Mouse (Mus musculus) retina, postnatal 1 day (tissue): ENCODE data around the gene Adh7.

Experiments
- DNase-seq: peaks from one replicate; pipeline ENCODE4 v3.0.0-alpha.2; 2012

Adh7 gene

GRCm38 (mm10) chr3:138217631-138218264, at the start of gene Adh7:
Gene Adh7, plus strand, starts transcription at chr3:138217760.
- DNase-seq, result no peak

DNA sequence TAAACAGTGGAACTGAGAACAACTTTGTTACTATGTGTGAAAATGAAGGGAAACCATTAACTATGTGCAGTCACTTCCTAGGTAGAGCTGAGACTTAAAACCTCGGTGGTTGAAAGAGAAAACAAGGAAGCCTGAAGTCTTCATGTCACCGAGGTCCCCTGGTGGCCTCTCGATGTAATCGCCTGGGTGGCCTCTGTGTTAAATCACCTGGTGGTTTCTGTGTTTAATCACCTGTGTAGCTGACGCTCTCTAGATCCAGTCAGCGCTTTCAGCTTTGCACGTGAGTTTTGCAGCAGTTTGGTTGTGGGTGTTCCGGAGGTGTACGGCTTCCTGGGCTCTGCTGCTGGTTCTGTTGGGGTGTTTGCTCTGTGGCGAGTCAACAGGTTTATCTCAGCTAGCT, 44.3 kb upstream of the Adh7 start:
- DNase-seq, result no peak

DNA sequence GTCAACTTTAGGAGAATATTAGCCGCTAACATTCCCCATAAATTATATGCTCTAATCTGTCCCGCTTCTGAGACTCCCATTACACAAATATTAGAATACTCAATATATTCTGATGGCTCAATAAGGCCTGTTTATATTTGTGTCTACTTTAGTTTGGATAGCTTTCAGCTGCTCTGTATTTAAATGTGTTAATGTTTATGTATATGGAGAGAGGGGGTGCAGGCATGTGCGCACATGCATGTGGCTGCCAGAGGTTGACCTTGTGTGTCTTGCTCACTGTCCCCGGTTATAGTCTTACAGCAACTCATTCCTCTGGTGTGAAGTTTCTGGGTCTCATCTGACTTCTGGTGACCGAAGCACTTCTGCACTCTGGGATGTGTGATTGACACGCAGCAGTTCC, 42.0 kb upstream of the Adh7 start:
- DNase-seq, result no peak

DNA sequence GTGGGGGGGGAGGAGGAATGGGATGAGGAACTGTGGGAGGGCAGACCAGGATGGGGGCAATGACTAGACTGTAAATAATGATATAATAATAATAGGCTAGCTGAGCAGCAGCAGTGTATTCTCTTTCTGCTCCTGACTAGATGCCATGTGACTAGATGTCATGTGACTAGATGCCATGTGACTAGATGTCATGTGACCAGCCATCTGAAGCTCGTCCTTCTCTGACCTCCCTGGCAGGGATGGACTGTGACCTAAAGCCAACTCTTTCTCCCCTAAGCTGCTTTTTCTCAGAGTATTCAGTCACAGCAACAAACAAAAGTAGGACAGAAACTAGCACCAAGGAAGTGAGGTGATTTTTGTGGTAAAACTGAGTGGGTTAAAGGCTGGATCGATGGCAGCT, 35.5 kb upstream of the Adh7 start:
- DNase-seq, result no peak

DNA sequence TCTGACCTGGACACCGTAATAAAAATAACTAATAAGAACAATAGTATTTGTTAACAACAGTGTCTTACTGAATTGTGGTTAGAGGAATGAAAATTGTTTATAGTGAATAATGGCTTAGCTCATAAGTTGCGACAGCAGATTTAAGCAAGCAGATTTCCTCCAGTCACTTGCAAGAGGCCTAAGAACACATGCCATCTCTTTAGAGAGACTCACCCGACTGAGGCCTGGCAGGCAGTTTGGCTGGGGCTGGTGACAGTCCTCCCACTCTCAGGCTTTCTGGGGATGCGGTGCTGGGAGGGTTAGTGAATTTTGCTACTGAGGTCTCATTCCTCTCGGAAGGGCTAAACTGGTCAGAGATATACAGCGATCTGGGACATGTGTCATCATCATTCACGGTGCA, 34.2 kb upstream of the Adh7 start:
- no peak for DNase-seq

DNA sequence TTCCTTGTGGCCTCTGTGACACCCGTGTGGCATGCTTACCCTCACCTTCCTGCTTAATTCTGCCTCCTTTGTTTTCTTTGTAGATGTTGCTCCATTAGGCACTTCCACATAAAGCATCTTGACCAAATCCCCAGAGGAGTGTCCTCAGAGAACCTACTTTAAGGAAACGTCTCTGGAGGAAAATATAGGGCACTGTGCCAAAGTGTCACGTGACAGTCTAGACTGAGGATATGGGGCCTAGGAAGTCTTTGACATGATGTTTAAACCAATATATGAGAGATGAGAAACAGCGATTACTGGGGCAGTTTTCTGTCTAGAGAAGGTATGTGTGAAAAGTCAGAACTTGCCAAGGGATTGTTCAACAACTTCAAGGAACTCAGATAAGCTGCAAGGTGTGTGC, 32.3 kb upstream of the Adh7 start:
- DNase-seq, result no peak

GRCm38 (mm10) chr3:138185995-138186930, 31.3 kb upstream of the Adh7 start:
- DNase-seq, result peak; percentile 30

DNA sequence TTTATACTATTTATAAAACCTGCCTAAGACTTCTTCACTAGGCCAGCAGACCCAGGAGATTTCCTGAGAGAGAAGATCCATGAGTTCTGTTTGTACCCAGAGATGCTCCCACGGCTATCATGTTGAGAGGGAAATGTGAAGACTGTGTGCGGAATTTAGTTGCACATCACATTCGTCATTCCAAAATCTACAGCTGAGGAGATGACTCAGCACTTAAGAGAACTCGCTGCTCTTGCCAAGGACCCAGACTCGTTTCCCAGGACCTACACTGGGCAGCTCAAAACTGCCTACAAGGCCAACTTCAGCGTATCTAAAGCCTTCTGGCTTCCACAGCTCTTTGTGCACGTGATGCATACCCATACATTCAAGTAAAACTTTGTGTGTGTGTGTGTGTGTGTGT, 25.3 kb upstream of the Adh7 start:
- no peak for DNase-seq

- DNase-seq, result no peak
These were observed 23.8 kb upstream of the Adh7 start, which contains the start of gene 4930579F01Rik for GRCm38 (mm10) chr3:138193683-138194302. Gene 4930579F01Rik, minus strand, starts transcription at chr3:138193825.

DNA sequence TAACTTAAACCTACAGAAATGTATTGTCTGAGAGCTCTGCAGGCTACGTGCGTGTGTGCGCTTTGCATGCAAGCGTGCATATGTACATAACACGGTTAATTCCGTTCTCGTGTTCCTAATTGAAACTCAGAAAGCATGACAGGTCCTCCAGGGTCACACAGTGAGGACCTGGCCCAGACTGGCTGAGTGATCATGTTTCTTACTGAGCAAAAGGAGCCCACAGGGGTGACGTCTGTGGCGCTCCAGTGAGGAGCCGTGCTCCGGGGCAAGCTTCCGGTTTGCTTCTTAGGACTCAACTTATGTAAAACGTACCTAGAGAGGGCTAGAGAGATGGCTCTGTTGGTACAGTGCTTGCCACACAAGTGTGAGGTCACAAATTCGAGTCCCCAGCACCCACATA, 20.5 kb upstream of the Adh7 start:
- DNase-seq, result no peak

- DNase-seq, result peak; percentile 32
These were observed 20.0 kb upstream of the Adh7 start for GRCm38 (mm10) chr3:138197556-138197955.

DNA sequence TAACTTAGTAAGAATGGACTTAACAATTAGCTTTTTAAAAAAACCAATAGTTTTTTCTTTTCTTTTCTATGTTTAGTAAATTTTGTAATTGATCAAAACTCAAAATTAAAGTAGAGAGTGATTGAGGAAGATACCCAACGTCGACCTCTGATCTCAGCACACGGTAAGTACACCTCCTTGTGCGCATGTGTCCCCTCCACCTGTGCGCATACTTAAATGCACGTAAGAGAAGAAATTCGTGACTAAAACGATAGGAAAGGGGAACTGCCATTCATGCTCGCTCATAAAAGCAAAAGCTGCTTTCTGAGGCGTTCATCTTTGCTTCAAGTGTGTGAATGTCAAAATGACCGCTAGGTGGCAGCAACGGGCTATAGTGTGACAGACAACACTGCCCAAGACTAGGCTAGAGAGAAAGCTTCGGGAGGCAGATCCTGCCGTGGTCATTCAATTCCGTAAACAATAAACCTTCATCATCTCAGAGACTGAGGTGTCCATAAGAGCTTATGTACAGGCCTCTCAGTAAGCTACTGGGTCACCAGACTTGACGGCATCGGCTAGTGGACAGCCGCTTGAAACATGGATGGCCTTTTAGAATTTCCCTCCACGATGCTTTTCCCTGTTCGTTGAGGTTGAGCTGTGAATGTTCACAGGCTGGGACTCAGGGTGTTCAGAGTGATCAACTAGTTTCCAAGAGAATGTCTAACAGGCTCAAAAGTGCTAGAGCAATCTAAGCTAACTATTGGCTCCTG, 19.4 kb upstream of the Adh7 start:
- peak; percentile 93 for DNase-seq

GRCm38 (mm10) chr3:138198722-138199068, 18.9 kb upstream of the Adh7 start:
- no peak for DNase-seq

GRCm38 (mm10) chr3:138208821-138209220, 8.7 kb upstream of the Adh7 start:
- DNase-seq, result no peak

DNA sequence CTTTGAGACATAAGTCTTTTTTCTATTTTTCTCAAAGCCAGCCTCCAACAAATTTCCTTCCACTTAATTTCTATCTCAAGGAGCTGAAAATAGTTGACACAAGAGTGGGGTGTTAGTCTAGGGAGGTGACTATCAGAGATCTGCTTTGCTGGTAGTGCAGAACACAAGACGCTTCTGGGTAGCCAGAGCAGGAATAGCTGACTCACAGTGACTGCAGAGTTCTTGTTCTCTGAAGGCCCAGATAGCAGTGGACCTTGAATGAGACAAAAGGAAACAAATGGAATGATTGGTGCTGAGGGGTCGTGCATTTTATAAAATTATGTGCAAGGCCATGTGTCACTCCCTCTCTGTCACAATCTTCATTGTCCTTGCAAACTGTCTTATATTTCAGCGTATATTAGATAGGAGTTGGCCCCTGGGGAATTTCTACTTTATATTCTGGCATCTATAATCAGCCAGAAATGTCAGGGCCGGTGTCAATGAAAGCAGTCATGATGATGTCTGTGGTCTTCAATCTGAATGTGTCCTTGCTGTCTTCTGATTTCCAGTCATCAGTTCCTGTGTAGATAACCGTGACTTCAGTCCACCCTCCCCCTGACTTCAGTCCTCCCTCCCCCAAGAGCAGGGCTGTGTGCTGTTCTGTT, 7.0 kb upstream of the Adh7 start:
- DNase-seq, result no peak

DNA sequence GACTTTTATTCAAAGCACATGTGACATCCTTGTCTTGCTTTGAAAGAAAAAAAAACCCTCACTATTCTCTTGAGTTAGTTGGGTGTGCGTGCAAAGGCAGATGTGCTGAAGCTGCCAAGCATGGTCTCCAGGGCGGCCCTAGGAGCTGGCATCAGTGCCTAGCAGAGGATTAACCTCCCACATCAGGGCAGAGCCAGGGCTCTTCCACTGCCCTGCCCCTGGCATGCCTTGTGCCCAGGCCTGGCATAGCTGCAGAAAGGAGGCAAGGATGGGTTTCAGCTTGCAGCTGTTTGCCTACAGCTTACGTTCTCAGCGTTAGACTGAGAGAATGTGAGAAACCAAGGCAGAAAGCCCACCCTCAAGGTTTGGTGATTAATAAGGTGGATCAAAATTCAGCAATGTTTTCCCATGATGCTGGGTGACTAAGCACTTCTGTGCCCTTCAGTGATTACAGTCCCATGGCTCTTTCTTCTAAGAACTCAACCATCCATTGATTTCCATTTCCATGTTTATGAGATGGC, 5.1 kb upstream of the Adh7 start:
- DNase-seq, result no peak

GRCm38 (mm10) chr3:138215395-138215989, 2.1 kb upstream of the Adh7 start:
- no peak for DNase-seq

DNA sequence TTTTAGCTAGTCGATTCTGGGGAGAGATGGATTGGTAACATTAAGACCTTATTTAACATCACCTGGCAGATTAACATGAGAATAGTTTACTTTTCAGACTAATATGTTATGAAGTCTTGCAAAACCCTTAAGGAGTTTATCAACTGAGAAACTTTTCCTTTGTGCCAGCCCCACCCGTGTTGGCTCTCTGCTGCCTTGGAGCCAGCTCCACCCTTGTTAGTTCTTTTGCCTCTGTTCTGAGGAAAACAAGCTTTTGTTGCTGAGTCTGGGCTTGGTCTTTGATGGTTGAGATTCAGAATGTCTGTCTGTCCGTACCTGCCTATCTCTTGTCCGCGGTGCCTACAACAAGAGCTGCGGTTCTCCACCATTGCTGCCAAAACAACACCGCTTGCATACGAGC, 1.5 kb upstream of the Adh7 start:
- DNase-seq, result no peak

GRCm38 (mm10) chr3:138221116-138221515, 3.6 kb downstream of the Adh7 start:
- no peak for DNase-seq

GRCm38 (mm10) chr3:138222511-138222910, 5.0 kb downstream of the Adh7 start:
- DNase-seq, result no peak

GRCm38 (mm10) chr3:138222952-138223351, 5.4 kb downstream of the Adh7 start:
- peak; percentile 70 for DNase-seq

GRCm38 (mm10) chr3:138224363-138224954, 6.9 kb downstream of the Adh7 start:
- DNase-seq, result no peak
